Mouse (Mus musculus): Measurements from ENCODE around the gene Clstn2. TPM values are rescaled to one million over a fixed set of nuclear protein-coding genes. Genes with fewer than 3 reads are reported as not detected.
A peak's percentile ranks its signal among the peaks of the same experiment; 100 is the strongest.

The Clstn2 gene
- polyA plus RNA-seq, 1 experiment from 2014 or later, result 0.82 TPM

DNA sequence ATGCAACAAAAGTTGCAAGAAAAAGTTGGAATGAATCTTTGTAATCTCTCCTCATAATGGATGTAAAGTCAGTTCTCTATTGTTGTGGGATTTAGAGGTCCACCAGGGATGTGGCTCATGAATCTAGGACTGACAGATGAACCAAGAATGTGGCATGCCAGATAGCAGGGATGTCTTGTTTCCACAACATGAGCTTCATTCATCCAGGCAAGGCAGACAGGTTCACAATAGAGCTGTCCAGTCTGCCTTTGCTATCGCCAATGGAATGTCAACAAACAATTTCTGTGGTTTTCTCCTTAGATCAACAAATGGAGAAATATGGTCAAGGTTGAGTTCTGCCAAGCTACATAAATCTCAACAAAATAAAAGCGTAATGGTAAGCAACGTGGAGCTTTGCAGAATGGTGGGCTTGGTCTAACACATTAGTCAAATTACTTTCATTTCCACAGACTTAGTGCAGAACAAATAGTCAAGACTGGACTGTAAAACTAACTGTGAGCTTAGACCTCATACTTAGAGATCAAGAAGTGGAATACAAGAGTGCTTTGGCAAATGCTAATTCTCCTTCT lies 520.6 kb downstream of the Clstn2 start:
- no peak overlapping the region for H3K4me3 ChIP-seq (ENCODE audit: low read depth, low read length)
- no peak for DNase-seq (ENCODE audit: low spot score)
- no peaks in the 10 kb centered on the region for H3K4me1 ChIP-seq (replicated peaks; ENCODE audit: control insufficient read depth, insufficient read depth)
- WGBS, result 31% methylated on average over 3 of the region's 3 CpGs
- no peak for TF ChIP-seq EP300 (optimal IDR thresholded peaks at IDR 0.05)
- no peak for TF ChIP-seq CTCF (IDR thresholded peaks at IDR 0.05; ENCODE audit: low read depth)
- H3K9ac ChIP-seq (ENCODE audit: low read length), result no peak overlapping the region
- H3K27ac ChIP-seq (replicated peaks), result no peak overlapping the region
- H3K36me3 ChIP-seq (ENCODE audit: control insufficient read depth, insufficient read depth, low read length), result no peaks in the 10 kb centered on the region
- H3K4me2 ChIP-seq (replicated peaks; ENCODE audit: low read depth), result no peak overlapping the region
- no peaks in the 10 kb centered on the region for H3K9me3 ChIP-seq (ENCODE audit: control insufficient read depth, low read length)
- ATAC-seq (ENCODE audit: low FRiP score, low TSS enrichment), result no peak
- H3K27me3 ChIP-seq (ENCODE audit: control insufficient read depth, insufficient read depth, low read length), result no peaks in the 10 kb centered on the region

DNA sequence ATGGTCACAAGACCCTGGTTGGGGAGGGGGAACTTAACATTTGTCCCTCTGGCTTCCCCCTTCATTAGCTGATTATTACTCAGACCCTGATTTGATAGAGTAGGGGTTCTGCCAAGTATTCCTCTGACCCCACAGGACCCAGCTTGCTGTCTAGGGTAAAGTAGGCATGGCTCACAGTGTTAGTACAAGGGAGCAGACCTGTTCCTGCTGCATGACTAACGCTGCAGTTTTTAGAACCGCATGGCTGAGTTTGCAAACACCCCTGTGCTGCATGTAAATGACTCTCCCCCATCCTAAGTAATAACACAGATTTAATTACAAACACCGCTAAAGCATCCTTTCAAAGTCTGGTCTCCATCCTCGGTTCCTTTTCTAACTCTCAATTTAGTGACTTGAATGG lies 531.6 kb downstream of the Clstn2 start:
- ATAC-seq (ENCODE audit: low FRiP score, low TSS enrichment), result no peak
- TF ChIP-seq CTCF (IDR thresholded peaks at IDR 0.05; ENCODE audit: low read depth) (no peak), EP300 (optimal IDR thresholded peaks at IDR 0.05) (no peak)
- no peak overlapping the region for H3K27ac ChIP-seq (replicated peaks)
- H3K4me2 ChIP-seq (replicated peaks; ENCODE audit: low read depth), result no peak overlapping the region
- no peak for DNase-seq (ENCODE audit: low spot score)
- H3K4me1 ChIP-seq (replicated peaks; ENCODE audit: control insufficient read depth, insufficient read depth), result no peaks in the 10 kb centered on the region
- no peaks in the 10 kb centered on the region for H3K9me3 ChIP-seq (ENCODE audit: control insufficient read depth, low read length)
- no peaks in the 10 kb centered on the region for H3K27me3 ChIP-seq (ENCODE audit: control insufficient read depth, insufficient read depth, low read length)
- no peak overlapping the region for H3K4me3 ChIP-seq (ENCODE audit: low read depth, low read length)
- no peak overlapping the region for H3K9ac ChIP-seq (ENCODE audit: low read length)
- WGBS, result 73% methylated on average over 4 of the region's 4 CpGs
- H3K36me3 ChIP-seq (ENCODE audit: control insufficient read depth, insufficient read depth, low read length), result no peaks in the 10 kb centered on the region

DNA sequence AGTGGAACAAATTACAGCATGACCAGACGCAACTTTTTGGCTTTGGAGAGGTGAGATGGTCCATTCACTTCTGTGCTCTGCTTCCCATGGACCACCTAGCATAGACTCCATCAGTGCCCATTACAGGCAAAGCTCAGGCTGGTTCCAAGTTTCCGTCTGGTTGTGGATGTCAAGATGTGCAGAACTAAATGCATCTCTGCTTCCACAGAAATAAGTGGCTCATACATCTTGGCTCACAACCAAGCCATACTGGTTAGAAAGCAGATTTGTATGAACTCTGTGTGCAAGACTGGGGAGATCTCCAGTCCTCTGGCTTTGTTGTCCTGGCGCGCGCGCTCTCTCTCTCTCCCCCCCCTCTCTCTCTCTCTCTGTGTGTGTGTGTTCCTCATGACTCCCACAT lies 537.9 kb downstream of the Clstn2 start:
- H3K4me2 ChIP-seq (replicated peaks; ENCODE audit: low read depth), result no peak overlapping the region
- H3K4me3 ChIP-seq (ENCODE audit: low read depth, low read length), result no peak overlapping the region
- H3K9me3 ChIP-seq (ENCODE audit: control insufficient read depth, low read length), result no peaks in the 10 kb centered on the region
- 87% methylated on average over 6 of the region's 6 CpGs for WGBS
- TF ChIP-seq CTCF (IDR thresholded peaks at IDR 0.05; ENCODE audit: low read depth), result no peak
- no peaks in the 10 kb centered on the region for H3K36me3 ChIP-seq (ENCODE audit: control insufficient read depth, insufficient read depth, low read length)
- ATAC-seq (ENCODE audit: low FRiP score, low TSS enrichment) (no peak), DNase-seq (ENCODE audit: low spot score) (no peak)
- H3K27me3 ChIP-seq (ENCODE audit: control insufficient read depth, insufficient read depth, low read length), result no peaks in the 10 kb centered on the region
- H3K9ac ChIP-seq (ENCODE audit: low read length), result no peak overlapping the region
- no peaks in the 10 kb centered on the region for H3K4me1 ChIP-seq (replicated peaks; ENCODE audit: control insufficient read depth, insufficient read depth)
- no peak overlapping the region for H3K27ac ChIP-seq (replicated peaks)

DNA sequence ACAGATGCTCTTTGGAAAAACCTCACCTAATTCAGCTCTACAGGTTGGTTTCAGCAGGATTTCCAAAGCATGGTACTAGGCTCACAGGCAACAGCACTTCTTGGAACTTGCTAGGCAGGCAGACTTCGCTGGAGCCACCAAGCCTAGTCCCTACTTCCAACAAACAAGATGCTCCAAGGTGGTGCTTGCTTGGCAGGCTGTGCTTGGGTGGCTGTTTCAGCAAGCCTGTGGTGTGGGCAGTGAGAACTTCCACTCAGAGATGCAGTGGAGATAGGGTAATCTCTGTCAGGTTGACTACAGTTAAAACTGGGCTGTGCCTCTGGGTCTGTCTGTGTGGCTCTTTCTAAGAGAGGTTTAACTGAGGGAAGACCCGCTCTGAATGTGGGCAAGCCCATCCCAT lies 541.4 kb downstream of the Clstn2 start:
- no peaks in the 10 kb centered on the region for H3K9me3 ChIP-seq (ENCODE audit: control insufficient read depth, low read length)
- no peak overlapping the region for H3K4me2 ChIP-seq (replicated peaks; ENCODE audit: low read depth)
- no peak overlapping the region for H3K27ac ChIP-seq (replicated peaks)
- TF ChIP-seq EP300 (optimal IDR thresholded peaks at IDR 0.05), result no peak
- TF ChIP-seq CTCF (IDR thresholded peaks at IDR 0.05; ENCODE audit: low read depth), result no peak
- H3K4me1 ChIP-seq (replicated peaks; ENCODE audit: control insufficient read depth, insufficient read depth), result no peaks in the 10 kb centered on the region
- 77% methylated on average over 2 of the region's 2 CpGs for WGBS
- no peak overlapping the region for H3K4me3 ChIP-seq (ENCODE audit: low read depth, low read length)
- no peak for ATAC-seq (ENCODE audit: low FRiP score, low TSS enrichment)
- H3K27me3 ChIP-seq (ENCODE audit: control insufficient read depth, insufficient read depth, low read length), result no peaks in the 10 kb centered on the region
- no peak overlapping the region for H3K9ac ChIP-seq (ENCODE audit: low read length)
- DNase-seq (ENCODE audit: low spot score), result no peak
- no peaks in the 10 kb centered on the region for H3K36me3 ChIP-seq (ENCODE audit: control insufficient read depth, insufficient read depth, low read length)

DNA sequence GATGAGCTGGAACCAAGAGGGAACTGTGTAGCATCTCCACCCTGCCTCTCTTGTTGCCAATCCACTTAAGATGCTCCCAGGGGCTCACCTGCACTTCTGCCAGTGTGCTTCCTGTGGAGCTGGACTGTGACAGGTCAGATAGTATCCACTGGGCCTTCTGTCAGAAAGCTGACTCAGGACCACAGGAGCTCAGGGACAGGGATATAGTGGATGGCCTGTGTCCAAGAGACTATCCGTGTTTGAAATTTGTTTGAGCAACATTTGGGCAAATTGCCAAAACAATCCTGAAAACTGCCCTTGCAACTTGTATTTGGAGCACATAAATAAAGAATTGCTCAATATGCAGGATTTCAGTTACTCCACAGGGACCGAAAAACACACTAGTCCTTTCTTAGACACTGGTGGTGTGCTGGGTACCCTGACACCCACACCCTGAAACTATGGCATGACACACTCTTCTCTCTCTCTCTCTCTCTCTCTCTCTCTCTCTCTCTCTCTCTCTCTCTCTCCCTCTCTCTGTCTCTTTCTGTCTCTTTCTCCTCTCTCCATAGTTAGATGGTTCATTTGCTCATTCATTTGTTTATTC lies 542.3 kb downstream of the Clstn2 start:
- Histone ChIP-seq H3K4me1 (replicated peaks; ENCODE audit: control insufficient read depth, insufficient read depth) (no peaks in the 10 kb centered on the region), H3K27ac (replicated peaks) (no peak overlapping the region), H3K27me3 (ENCODE audit: control insufficient read depth, insufficient read depth, low read length) (no peaks in the 10 kb centered on the region), H3K9me3 (ENCODE audit: control insufficient read depth, low read length) (no peaks in the 10 kb centered on the region), H3K4me3 (ENCODE audit: low read depth, low read length) (no peak overlapping the region), H3K36me3 (ENCODE audit: control insufficient read depth, insufficient read depth, low read length) (no peaks in the 10 kb centered on the region), H3K4me2 (replicated peaks; ENCODE audit: low read depth) (no peak overlapping the region), H3K9ac (ENCODE audit: low read length) (no peak overlapping the region)
- TF ChIP-seq CTCF (IDR thresholded peaks at IDR 0.05; ENCODE audit: low read depth), result no peak
- no peak for TF ChIP-seq EP300 (optimal IDR thresholded peaks at IDR 0.05)
- DNase-seq (ENCODE audit: low spot score), result peak; percentile 14
- 13% methylated on average over 2 of the region's 2 CpGs for WGBS
- ATAC-seq (ENCODE audit: low FRiP score, low TSS enrichment), result no peak

DNA sequence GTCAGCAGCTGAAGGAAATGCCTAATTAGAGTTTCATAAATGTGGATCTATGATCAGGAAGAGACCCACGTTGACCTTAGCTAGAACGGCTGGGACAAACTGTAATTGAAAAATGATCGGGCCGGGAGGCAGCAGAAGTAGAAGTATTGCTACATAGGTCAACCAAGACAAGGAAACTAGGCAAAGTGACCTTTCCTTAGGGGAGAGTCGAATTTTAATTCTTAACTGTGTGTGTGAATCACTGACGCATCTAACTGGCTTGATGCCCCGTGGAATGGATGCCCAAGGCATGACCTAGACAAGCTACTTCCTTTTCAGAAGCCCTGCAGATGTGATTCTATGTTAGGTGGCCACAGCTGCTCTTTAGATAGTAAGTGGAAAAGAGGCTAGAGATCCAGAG lies 546.2 kb downstream of the Clstn2 start:
- ATAC-seq (ENCODE audit: low FRiP score, low TSS enrichment), result no peak

More for the DNA sequence above, 546.2 kb downstream of the Clstn2 start:
- TF ChIP-seq EP300 (optimal IDR thresholded peaks at IDR 0.05) (no peak), CTCF (IDR thresholded peaks at IDR 0.05; ENCODE audit: low read depth) (no peak)
- Histone ChIP-seq H3K36me3 (ENCODE audit: control insufficient read depth, insufficient read depth, low read length) (no peaks in the 10 kb centered on the region), H3K4me2 (replicated peaks; ENCODE audit: low read depth) (no peak overlapping the region), H3K4me3 (ENCODE audit: low read depth, low read length) (no peak overlapping the region), H3K4me1 (replicated peaks; ENCODE audit: control insufficient read depth, insufficient read depth) (no peaks in the 10 kb centered on the region), H3K9ac (ENCODE audit: low read length) (no peak overlapping the region), H3K9me3 (ENCODE audit: control insufficient read depth, low read length) (no peaks in the 10 kb centered on the region), H3K27ac (replicated peaks) (no peak overlapping the region), H3K27me3 (ENCODE audit: control insufficient read depth, insufficient read depth, low read length) (no peaks in the 10 kb centered on the region)
- DNase-seq (ENCODE audit: low spot score), result no peak
- 72% methylated on average over 7 of the region's 7 CpGs for WGBS

All from stomach, postnatal 0 days (tissue).